Mouse (Mus musculus): Measurements from ENCODE around the gene Smad3.

- no peak for TF ChIP-seq MAX (IDR thresholded peaks at IDR 0.05)
- TF ChIP-seq CTCF (IDR thresholded peaks at IDR 0.05; ENCODE audit: control insufficient read depth, insufficient read depth, insufficient read length) = no peak
- no peak for TF ChIP-seq MYOD1 (IDR thresholded peaks at IDR 0.05; ENCODE audit: control insufficient read depth, insufficient read length, low read depth)
- TF ChIP-seq USF1 (IDR thresholded peaks at IDR 0.05; ENCODE audit: low read depth) = no peak
- TF ChIP-seq MYOG (IDR thresholded peaks at IDR 0.05; ENCODE audit: control insufficient read depth, extremely low read depth, insufficient read length) = no peak
- TF ChIP-seq CEBPB (IDR thresholded peaks at IDR 0.05; ENCODE audit: low read depth) = no peak
- no peak for TF ChIP-seq FOSL1 (IDR thresholded peaks at IDR 0.05; ENCODE audit: insufficient read depth, low read length, poor library complexity, severe bottlenecking)
Observed at GRCm38 (mm10) chr9:63802504-63802903, 44.7 kb upstream of the Smad3 start.
